Mouse (Mus musculus) forebrain, embryonic 13.5 days (tissue): ENCODE measurements at regions not wholly inside any gene's neighbourhood (a gene's known extent, or its start where the extent isn't known, plus 50 kb on each side); places are given as distances from the start of the nearest gene placed in this dataset.
A peak's percentile ranks its signal among the peaks of the same experiment; 100 is the strongest.

Experiments
- ATAC-seq: fragments of 200-750 bp; cut with Nextera tagmentation; 2 replicates; pipeline ENCODE4 v1.8.0; 2017
- H3K27ac ChIP-seq: fragments of 300-500 bp; sonication (generic); 2 replicates; pipeline ENCODE4 v1.5.1; 2015; ENCODE audit warnings: inconsistent platforms, mild to moderate bottlenecking, moderate library complexity
- H3K27me3 ChIP-seq: fragments of 300-500 bp; sonication (generic); 2 replicates; pipeline ENCODE4 v1.6.1; 2015; ENCODE audit warnings: mild to moderate bottlenecking, inconsistent platforms
- H3K36me3 ChIP-seq: fragments of 300-500 bp; sonication (generic); 2 replicates; pipeline ENCODE4 v1.6.1; 2015; ENCODE audit warnings: mild to moderate bottlenecking, inconsistent platforms; ENCODE audit not compliant: poor library complexity, severe bottlenecking
- H3K4me1 ChIP-seq: fragments of 300-500 bp; sonication (generic); 2 replicates; pipeline ENCODE4 v1.6.1; 2015; ENCODE audit warnings: inconsistent platforms
- H3K4me2 ChIP-seq: fragments of 300-500 bp; sonication (generic); 2 replicates; pipeline ENCODE4 v1.6.1; 2015; ENCODE audit warnings: inconsistent platforms, mild to moderate bottlenecking, moderate library complexity
- H3K4me3 ChIP-seq: fragments of 300-500 bp; sonication (generic); 2 replicates; pipeline ENCODE4 v1.5.1; 2015; ENCODE audit warnings: mild to moderate bottlenecking, inconsistent platforms
- H3K9ac ChIP-seq: fragments of 300-500 bp; sonication (generic); 2 replicates; pipeline ENCODE4 v1.6.1; 2015; ENCODE audit warnings: mild to moderate bottlenecking, inconsistent platforms
- H3K9me3 ChIP-seq: fragments of 300-500 bp; sonication (generic); replicated peaks from 2 replicates; pipeline ENCODE4 v1.6.1; 2016; ENCODE audit warnings: inconsistent platforms
- WGBS: fragments of 180-500 bp; shearing (Covaris S2); methylation state at CpG from one replicate; pipeline ENCODE4 v1.1.7; 2015; 5-methylcytosine and 5-hydroxymethylcytosine counted together

- Histone ChIP-seq H3K27ac (no peak overlapping the region), H3K4me2 (no peak overlapping the region), H3K4me1 (peaks cover 22% of the 10 kb centered on the region), H3K4me3 (no peak overlapping the region), H3K36me3 (no peaks in the 10 kb centered on the region), H3K27me3 (no peaks in the 10 kb centered on the region), H3K9ac (no peak overlapping the region), H3K9me3 (no peaks in the 10 kb centered on the region)
- 87% methylated on average over 14 of the region's 14 CpGs for WGBS
- no peak for ATAC-seq
Measured at GRCm38 (mm10) chr10:84056323-84057169, 333.9 kb downstream of the 1500009L16Rik start.

GRCm38 (mm10) chr10:84058301-84058700, 335.6 kb downstream of the 1500009L16Rik start:
- ATAC-seq: no peak
- Histone ChIP-seq H3K4me1 (peaks cover 22% of the 10 kb centered on the region), H3K4me3 (no peak overlapping the region), H3K4me2 (no peak overlapping the region), H3K27me3 (no peaks in the 10 kb centered on the region), H3K27ac (no peak overlapping the region), H3K36me3 (no peaks in the 10 kb centered on the region), H3K9me3 (no peaks in the 10 kb centered on the region), H3K9ac (no peak overlapping the region)
- 88% methylated on average over 2 of the region's 2 CpGs for WGBS

GRCm38 (mm10) chr10:84059646-84060491, 337.2 kb downstream of the 1500009L16Rik start:
- 56% methylated on average over 9 of the region's 9 CpGs for WGBS
- H3K27me3 ChIP-seq: no peaks in the 10 kb centered on the region
- H3K4me3 ChIP-seq: no peak overlapping the region
- H3K4me2 ChIP-seq: no peak overlapping the region
- peak; percentile 39 for ATAC-seq
- peaks cover 22% of the 10 kb centered on the region for H3K4me1 ChIP-seq
- peak overlapping the region; percentile 82 for H3K27ac ChIP-seq
- no peaks in the 10 kb centered on the region for H3K36me3 ChIP-seq
- H3K9ac ChIP-seq: no peak overlapping the region
- no peaks in the 10 kb centered on the region for H3K9me3 ChIP-seq

- Histone ChIP-seq H3K27ac (peak overlapping the region; percentile 82), H3K36me3 (no peaks in the 10 kb centered on the region), H3K9me3 (no peaks in the 10 kb centered on the region), H3K27me3 (no peaks in the 10 kb centered on the region), H3K4me3 (no peak overlapping the region), H3K4me2 (peak overlapping the region; percentile 19), H3K4me1 (peaks cover 22% of the 10 kb centered on the region), H3K9ac (no peak overlapping the region)
- 6% methylated on average over 7 of the region's 7 CpGs for WGBS
- peak; percentile 88 for ATAC-seq
Measured at GRCm38 (mm10) chr10:84060492-84061218, 338.0 kb downstream of the 1500009L16Rik start.

- no peaks in the 10 kb centered on the region for H3K4me1 ChIP-seq
- H3K9ac ChIP-seq: no peak overlapping the region
- H3K4me3 ChIP-seq: no peak overlapping the region
- no peaks in the 10 kb centered on the region for H3K36me3 ChIP-seq
- WGBS: 88% methylated on average over 4 of the region's 4 CpGs
- no peaks in the 10 kb centered on the region for H3K9me3 ChIP-seq
- H3K27ac ChIP-seq: no peak overlapping the region
- ATAC-seq: no peak
- no peak overlapping the region for H3K4me2 ChIP-seq
- H3K27me3 ChIP-seq: no peaks in the 10 kb centered on the region
Measured at GRCm38 (mm10) chr10:84067052-84067650, 344.5 kb downstream of the 1500009L16Rik start.

GRCm38 (mm10) chr10:84069806-84070205, 347.1 kb downstream of the 1500009L16Rik start:
- Histone ChIP-seq H3K4me3 (no peak overlapping the region), H3K4me1 (peaks cover 13% of the 10 kb centered on the region), H3K36me3 (no peaks in the 10 kb centered on the region), H3K9me3 (no peaks in the 10 kb centered on the region), H3K27ac (no peak overlapping the region; the same call in 1 of the 2 replicates), H3K4me2 (no peak overlapping the region), H3K9ac (no peak overlapping the region), H3K27me3 (no peaks in the 10 kb centered on the region)
- 89% methylated on average over 9 of the region's 9 CpGs for WGBS
- ATAC-seq: no peak

- ATAC-seq: peak; percentile 61; the same call in 1 of the 2 replicates
- no peak overlapping the region; the same call in 1 of the 2 replicates for H3K27ac ChIP-seq
- H3K36me3 ChIP-seq: no peaks in the 10 kb centered on the region
- no peak overlapping the region for H3K4me2 ChIP-seq
- no peaks in the 10 kb centered on the region; the same call in none of the 2 replicates for H3K9me3 ChIP-seq
- H3K9ac ChIP-seq: no peak overlapping the region
- H3K4me1 ChIP-seq: peaks cover 13% of the 10 kb centered on the region
- 35% methylated on average over 12 of the region's 12 CpGs for WGBS
- H3K27me3 ChIP-seq: no peaks in the 10 kb centered on the region
- no peak overlapping the region for H3K4me3 ChIP-seq
Measured at GRCm38 (mm10) chr10:84072866-84073483, 350.3 kb downstream of the 1500009L16Rik start.

- ATAC-seq: no peak
- 80% methylated on average over 4 of the region's 4 CpGs for WGBS
- H3K4me1 ChIP-seq: peaks cover 13% of the 10 kb centered on the region
- no peaks in the 10 kb centered on the region; the same call in none of the 2 replicates for H3K9me3 ChIP-seq
- H3K27ac ChIP-seq: no peak overlapping the region
- H3K9ac ChIP-seq: no peak overlapping the region
- no peak overlapping the region for H3K4me2 ChIP-seq
- H3K4me3 ChIP-seq: no peak overlapping the region
- no peaks in the 10 kb centered on the region for H3K27me3 ChIP-seq
- H3K36me3 ChIP-seq: no peaks in the 10 kb centered on the region
Measured at GRCm38 (mm10) chr10:84075581-84075980, 352.9 kb downstream of the 1500009L16Rik start.

- H3K27me3 ChIP-seq: no peaks in the 10 kb centered on the region
- ATAC-seq: no peak
- H3K27ac ChIP-seq: no peak overlapping the region
- H3K4me1 ChIP-seq: no peaks in the 10 kb centered on the region
- 83% methylated on average over 6 of the region's 6 CpGs for WGBS
- no peak overlapping the region for H3K4me2 ChIP-seq
- no peak overlapping the region for H3K9ac ChIP-seq
- no peak overlapping the region for H3K4me3 ChIP-seq
- H3K36me3 ChIP-seq: no peaks in the 10 kb centered on the region
- no peaks in the 10 kb centered on the region; the same call in none of the 2 replicates for H3K9me3 ChIP-seq
Measured at GRCm38 (mm10) chr10:84080236-84080635, 357.6 kb downstream of the 1500009L16Rik start.

GRCm38 (mm10) chr10:84081673-84082072, 358.7 kb downstream of the Nuak1 start:
- H3K4me1 ChIP-seq: no peaks in the 10 kb centered on the region
- H3K4me2 ChIP-seq: no peak overlapping the region
- H3K27ac ChIP-seq: no peak overlapping the region
- H3K36me3 ChIP-seq: no peaks in the 10 kb centered on the region
- no peak overlapping the region for H3K9ac ChIP-seq
- no peak for ATAC-seq
- H3K4me3 ChIP-seq: no peak overlapping the region
- H3K27me3 ChIP-seq: no peaks in the 10 kb centered on the region
- 58% methylated on average over 6 of the region's 6 CpGs for WGBS
- H3K9me3 ChIP-seq: no peaks in the 10 kb centered on the region; the same call in none of the 2 replicates

- no peaks in the 10 kb centered on the region for H3K27me3 ChIP-seq
- H3K9me3 ChIP-seq: no peaks in the 10 kb centered on the region
- no peak for ATAC-seq
- H3K27ac ChIP-seq: no peak overlapping the region
- H3K9ac ChIP-seq: no peak overlapping the region
- no peak overlapping the region for H3K4me2 ChIP-seq
- no peaks in the 10 kb centered on the region for H3K4me1 ChIP-seq
- 89% methylated on average over 5 of the region's 5 CpGs for WGBS
- no peak overlapping the region for H3K4me3 ChIP-seq
- H3K36me3 ChIP-seq: no peaks in the 10 kb centered on the region
Measured at GRCm38 (mm10) chr10:84087528-84087927, 352.9 kb downstream of the Nuak1 start.
